Mouse (Mus musculus): Measurements from ENCODE around the gene Il1f10. TPM values are rescaled to one million over a fixed set of nuclear protein-coding genes. Genes with fewer than 3 reads are reported as not detected.

Gene Il1f10
- total and polyA plus RNA-seq, 2 experiments from 2014 or later: not detected

DNA sequence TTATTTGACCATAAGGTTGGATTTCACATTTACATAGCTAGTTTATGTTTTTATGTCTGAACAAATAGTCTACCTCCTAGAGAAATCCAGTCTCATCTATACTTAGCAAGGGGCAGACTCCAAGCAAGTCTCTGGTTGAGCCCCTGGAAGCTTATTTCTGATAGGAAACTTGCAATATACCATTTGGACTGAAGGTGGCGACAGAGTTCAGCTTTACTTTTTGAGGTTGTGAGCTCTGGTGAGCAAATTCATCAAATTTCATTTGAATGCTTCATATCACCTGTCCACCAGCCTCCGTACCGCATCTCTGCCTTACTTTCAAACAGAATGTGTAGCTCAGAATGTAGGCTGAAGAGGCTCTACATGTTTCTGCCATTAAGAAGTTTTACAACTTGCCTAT, 5.8 kb downstream of the Il1f10 start:
- H3K4me3 ChIP-seq (ENCODE audit: low read depth, low read length): no peak overlapping the region
- TF ChIP-seq CTCF (IDR thresholded peaks at IDR 0.05): peak; percentile 90
- 5% methylated on average over 3 of the region's 3 CpGs for WGBS
- DNase-seq (ENCODE audit: low spot score) (peak; percentile 79), ATAC-seq (ENCODE audit: low FRiP score) (peak; percentile 62; the same call in 1 of the 2 replicates)
- H3K27me3 ChIP-seq (ENCODE audit: insufficient read depth, low read length): no peaks in the 10 kb centered on the region
- no peaks in the 10 kb centered on the region for H3K9me3 ChIP-seq (ENCODE audit: low read length)
- no peak overlapping the region for H3K27ac ChIP-seq (ENCODE audit: low read depth, low read length)
- no peaks in the 10 kb centered on the region for H3K4me1 ChIP-seq (ENCODE audit: insufficient read depth, low read length)
- no peaks in the 10 kb centered on the region for H3K36me3 ChIP-seq (ENCODE audit: insufficient read depth, low read length)
- no peak overlapping the region for H3K9ac ChIP-seq (replicated peaks; ENCODE audit: low read length, poor library complexity, severe bottlenecking)
- no peak overlapping the region for H3K4me2 ChIP-seq (ENCODE audit: low read depth, low read length, poor library complexity, severe bottlenecking)

DNA sequence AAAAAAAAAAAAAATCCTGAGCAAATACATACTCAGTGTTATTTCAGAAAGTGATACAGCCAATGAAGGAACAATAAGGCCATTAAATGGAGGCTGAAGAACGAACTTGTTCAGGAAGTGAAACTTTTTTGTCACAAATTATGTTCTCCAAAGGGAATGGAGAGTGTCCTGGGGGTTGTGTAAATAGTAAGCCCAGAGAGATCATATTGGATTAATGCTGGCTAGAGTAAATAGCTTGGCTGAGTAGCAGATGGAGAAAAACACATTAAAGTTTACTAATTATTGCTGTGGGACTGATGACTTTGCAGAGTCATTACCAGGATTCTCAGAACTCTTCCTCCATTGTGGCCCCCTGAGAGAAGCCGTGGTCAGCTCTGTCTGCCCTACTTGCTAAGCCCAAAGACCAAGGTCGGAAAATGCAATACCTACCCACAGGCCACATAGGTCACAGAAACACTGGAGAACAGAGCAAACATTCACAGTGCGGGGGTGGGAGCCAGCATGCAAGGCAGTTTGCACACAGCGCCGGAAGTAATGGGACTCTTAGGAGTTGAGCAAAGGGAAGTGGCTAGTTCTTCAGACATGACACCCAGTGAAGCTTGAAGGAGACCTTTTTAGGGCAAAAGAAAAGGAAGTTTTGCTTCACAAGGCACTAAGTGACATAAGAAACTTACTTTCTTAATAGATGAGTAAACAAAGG, 20.5 kb downstream of the Il1f10 start:
- no peaks in the 10 kb centered on the region for H3K4me1 ChIP-seq (ENCODE audit: insufficient read depth, low read length)
- TF ChIP-seq CTCF (IDR thresholded peaks at IDR 0.05): no peak
- no peak overlapping the region for H3K9ac ChIP-seq (replicated peaks; ENCODE audit: low read length, poor library complexity, severe bottlenecking)
- no peaks in the 10 kb centered on the region for H3K36me3 ChIP-seq (ENCODE audit: insufficient read depth, low read length)
- H3K4me2 ChIP-seq (ENCODE audit: low read depth, low read length, poor library complexity, severe bottlenecking): no peak overlapping the region
- H3K4me3 ChIP-seq (ENCODE audit: low read depth, low read length): no peak overlapping the region
- no peaks in the 10 kb centered on the region for H3K9me3 ChIP-seq (ENCODE audit: low read length)
- DNase-seq (ENCODE audit: low spot score): no peak
- H3K27ac ChIP-seq (ENCODE audit: low read depth, low read length): no peak overlapping the region
- H3K27me3 ChIP-seq (ENCODE audit: insufficient read depth, low read length): no peaks in the 10 kb centered on the region
- 68% methylated on average over 6 of the region's 6 CpGs for WGBS
- ATAC-seq (ENCODE audit: low FRiP score): no peak

DNA sequence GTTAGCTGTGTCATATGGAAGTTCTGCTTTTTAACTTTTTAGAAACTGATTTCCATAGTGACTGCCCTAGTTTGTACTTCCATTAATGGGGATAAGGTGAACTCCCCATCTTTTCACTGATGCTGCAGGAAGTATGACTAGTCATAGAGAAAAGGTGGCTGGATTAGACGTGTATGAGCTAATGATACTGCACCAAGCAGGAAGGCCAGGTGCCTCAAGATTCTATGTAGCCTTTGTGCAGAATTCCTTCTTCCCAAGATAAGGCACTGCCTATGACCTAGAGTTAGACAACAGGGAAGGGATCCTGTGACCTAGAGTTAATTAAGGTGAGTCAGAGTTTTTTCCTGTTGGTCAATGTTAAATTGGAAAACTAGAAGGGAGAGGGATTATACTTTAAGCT, 25.9 kb downstream of the Il1f10 start:
- DNase-seq (ENCODE audit: low spot score): no peak
- H3K27ac ChIP-seq (ENCODE audit: low read depth, low read length): no peak overlapping the region
- H3K27me3 ChIP-seq (ENCODE audit: insufficient read depth, low read length): no peaks in the 10 kb centered on the region
- 93% methylated on average over 1 of the region's 1 CpGs for WGBS
- H3K9ac ChIP-seq (replicated peaks; ENCODE audit: low read length, poor library complexity, severe bottlenecking): no peak overlapping the region
- no peaks in the 10 kb centered on the region for H3K9me3 ChIP-seq (ENCODE audit: low read length)
- TF ChIP-seq CTCF (IDR thresholded peaks at IDR 0.05): no peak
- no peaks in the 10 kb centered on the region for H3K4me1 ChIP-seq (ENCODE audit: insufficient read depth, low read length)
- H3K4me3 ChIP-seq (ENCODE audit: low read depth, low read length): no peak overlapping the region
- H3K36me3 ChIP-seq (ENCODE audit: insufficient read depth, low read length): no peaks in the 10 kb centered on the region
- ATAC-seq (ENCODE audit: low FRiP score): no peak
- H3K4me2 ChIP-seq (ENCODE audit: low read depth, low read length, poor library complexity, severe bottlenecking): no peak overlapping the region

DNA sequence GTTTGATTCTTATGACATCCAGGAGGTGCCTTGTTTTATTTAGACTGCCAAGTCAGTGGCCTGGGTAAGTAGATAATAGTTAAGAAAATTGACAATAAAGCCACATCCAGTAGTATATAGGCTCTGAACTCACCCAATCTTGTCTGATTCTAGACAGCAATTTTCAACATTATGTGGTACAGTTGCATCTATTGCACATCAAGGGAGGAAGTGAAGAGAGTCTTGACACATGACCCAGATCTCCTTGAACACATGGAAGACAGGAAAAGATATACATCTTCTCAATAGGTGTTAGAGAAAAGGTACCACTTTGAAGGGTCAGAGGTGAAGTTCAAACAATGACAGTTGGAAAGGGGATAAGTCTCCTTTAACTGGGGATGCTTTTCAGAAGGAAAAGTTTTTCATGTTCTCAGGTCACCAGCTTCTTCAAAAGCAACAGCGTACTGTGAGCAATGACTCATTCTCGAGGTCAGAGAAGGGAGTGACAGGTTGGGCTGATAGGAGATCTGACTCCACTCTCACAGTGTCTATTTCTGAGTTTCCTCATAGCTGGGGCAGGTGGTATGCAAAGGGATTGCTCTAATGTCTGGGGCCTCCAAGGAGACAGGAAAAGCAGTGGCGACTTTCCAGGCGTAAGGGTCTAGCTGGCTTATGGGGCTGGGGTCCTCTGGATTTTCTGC, 27.1 kb downstream of the Il1f10 start:
- no peaks in the 10 kb centered on the region for H3K4me1 ChIP-seq (ENCODE audit: insufficient read depth, low read length)
- H3K9ac ChIP-seq (replicated peaks; ENCODE audit: low read length, poor library complexity, severe bottlenecking): no peak overlapping the region
- ATAC-seq (ENCODE audit: low FRiP score) (no peak), DNase-seq (ENCODE audit: low spot score) (no peak)
- H3K36me3 ChIP-seq (ENCODE audit: insufficient read depth, low read length): no peaks in the 10 kb centered on the region
- no peak for TF ChIP-seq CTCF (IDR thresholded peaks at IDR 0.05)
- no peak overlapping the region for H3K27ac ChIP-seq (ENCODE audit: low read depth, low read length)
- 91% methylated on average over 4 of the region's 4 CpGs for WGBS
- no peaks in the 10 kb centered on the region for H3K27me3 ChIP-seq (ENCODE audit: insufficient read depth, low read length)
- H3K4me3 ChIP-seq (ENCODE audit: low read depth, low read length): no peak overlapping the region
- H3K4me2 ChIP-seq (ENCODE audit: low read depth, low read length, poor library complexity, severe bottlenecking): no peak overlapping the region
- H3K9me3 ChIP-seq (ENCODE audit: low read length): no peaks in the 10 kb centered on the region

DNA sequence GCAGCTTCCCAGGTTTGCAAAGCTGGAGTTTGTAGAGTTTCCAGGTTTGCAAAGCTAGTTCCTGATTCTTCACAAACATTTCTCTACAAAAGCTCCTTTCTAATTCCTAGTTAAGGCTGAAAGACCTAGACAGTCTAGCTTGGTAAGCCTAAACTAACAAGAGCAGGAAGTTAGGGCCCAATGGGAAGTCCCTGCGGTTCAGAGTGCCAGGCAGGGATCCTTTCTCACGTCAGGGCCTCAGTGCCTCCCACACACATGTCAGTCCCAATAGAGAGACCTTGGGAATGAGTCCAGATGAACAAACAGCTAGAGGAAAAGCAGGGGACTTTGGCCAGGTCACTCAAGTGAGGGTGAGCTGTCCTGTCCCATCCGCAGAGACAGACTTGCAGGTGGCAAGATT, 44.3 kb downstream of the Il1f10 start:
- H3K4me2 ChIP-seq (ENCODE audit: low read depth, low read length, poor library complexity, severe bottlenecking): no peak overlapping the region
- WGBS: 66% methylated on average over 3 of the region's 3 CpGs

DNA sequence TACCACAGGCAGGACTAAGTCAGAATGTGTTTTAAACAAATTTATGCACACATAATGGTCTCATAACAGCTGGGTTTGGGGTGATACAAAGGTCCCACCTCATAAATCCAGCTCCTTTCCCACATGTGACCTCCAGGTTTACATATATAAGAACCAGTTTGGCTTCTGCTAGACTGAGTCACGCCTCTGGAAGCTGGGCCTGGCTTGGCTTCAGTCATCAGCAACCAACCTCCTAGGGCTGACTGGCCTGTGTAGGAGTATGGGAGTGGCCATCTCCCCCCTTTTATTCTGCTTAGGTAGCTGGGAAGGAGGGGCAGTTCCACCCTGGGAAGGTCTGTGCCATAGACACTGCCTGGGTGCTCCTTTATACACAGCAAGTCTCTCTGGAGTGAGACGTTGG, 45.5 kb downstream of the Il1f10 start, which contains the start of gene Il1rn:
Gene Il1rn, plus strand, starts transcription at position 309 of the 400 bp plus-strand sequence.
- H3K4me2 ChIP-seq (ENCODE audit: low read depth, low read length, poor library complexity, severe bottlenecking): no peak within 1 kb of the TSS
- H3K9ac ChIP-seq (replicated peaks; ENCODE audit: low read length, poor library complexity, severe bottlenecking): no peak within 1 kb of the TSS
- H3K9me3 ChIP-seq (ENCODE audit: low read length): no peaks in the 10 kb centered on the region
- no peaks in the 10 kb centered on the region for H3K27me3 ChIP-seq (ENCODE audit: insufficient read depth, low read length)
- no peak for DNase-seq (ENCODE audit: low spot score)
- H3K4me3 ChIP-seq (ENCODE audit: low read depth, low read length): no peak within 1 kb of the TSS
- no peak for ATAC-seq (ENCODE audit: low FRiP score)
- TF ChIP-seq CTCF (IDR thresholded peaks at IDR 0.05): no peak
- no peak within 1 kb of the TSS for H3K27ac ChIP-seq (ENCODE audit: low read depth, low read length)
- WGBS: 87% methylated on average over 2 of the region's 2 CpGs
- no peaks in the 10 kb centered on the region for H3K4me1 ChIP-seq (ENCODE audit: insufficient read depth, low read length)
- no peaks in the 10 kb centered on the region for H3K36me3 ChIP-seq (ENCODE audit: insufficient read depth, low read length)

More for the DNA sequence above, 44.3 kb downstream of the Il1f10 start:
- no peaks in the 10 kb centered on the region for H3K36me3 ChIP-seq (ENCODE audit: insufficient read depth, low read length)
- no peak for DNase-seq (ENCODE audit: low spot score)
- H3K9me3 ChIP-seq (ENCODE audit: low read length): no peaks in the 10 kb centered on the region
- ATAC-seq (ENCODE audit: low FRiP score): no peak
- H3K9ac ChIP-seq (replicated peaks; ENCODE audit: low read length, poor library complexity, severe bottlenecking): no peak overlapping the region
- no peak overlapping the region for H3K4me3 ChIP-seq (ENCODE audit: low read depth, low read length)
- H3K27ac ChIP-seq (ENCODE audit: low read depth, low read length): no peak overlapping the region
- no peaks in the 10 kb centered on the region for H3K4me1 ChIP-seq (ENCODE audit: insufficient read depth, low read length)
- H3K27me3 ChIP-seq (ENCODE audit: insufficient read depth, low read length): no peaks in the 10 kb centered on the region
- TF ChIP-seq CTCF (IDR thresholded peaks at IDR 0.05): no peak
